Mouse (Mus musculus): ENCODE data around the gene Loxl1. TPM values are rescaled to one million over a fixed set of nuclear protein-coding genes. Genes with fewer than 3 reads are reported as not detected.

The Loxl1 gene
- 121 and 138 TPM in 2 replicates for polyA plus RNA-seq (2015; fragmentation: Nextera tagmentation; extraction: Ambion mirVana)

DNA sequence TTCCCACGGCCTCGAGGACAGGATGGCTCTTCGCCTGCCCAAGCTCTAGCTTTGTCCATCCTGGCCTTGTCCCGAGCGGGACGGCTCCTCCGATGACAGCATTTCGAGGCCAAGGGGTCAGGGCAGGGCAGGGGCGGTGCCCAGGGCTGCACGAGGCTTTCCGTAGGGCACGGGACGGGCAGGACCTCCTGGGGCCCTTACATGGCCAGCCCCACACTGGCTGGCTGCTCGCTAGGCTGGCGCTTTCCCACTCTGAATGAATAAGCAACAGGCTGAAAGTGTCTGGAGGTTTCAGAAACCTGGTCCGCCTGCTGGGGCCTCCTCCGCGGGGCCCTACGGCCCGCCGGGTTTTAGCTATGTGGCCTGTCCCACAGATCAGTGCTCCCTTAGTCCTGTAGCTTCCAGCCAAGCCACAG is at the start of gene Loxl1:
Loxl1 (minus strand) TSS at position 243 of the 416 bp plus-strand sequence.

DNA sequence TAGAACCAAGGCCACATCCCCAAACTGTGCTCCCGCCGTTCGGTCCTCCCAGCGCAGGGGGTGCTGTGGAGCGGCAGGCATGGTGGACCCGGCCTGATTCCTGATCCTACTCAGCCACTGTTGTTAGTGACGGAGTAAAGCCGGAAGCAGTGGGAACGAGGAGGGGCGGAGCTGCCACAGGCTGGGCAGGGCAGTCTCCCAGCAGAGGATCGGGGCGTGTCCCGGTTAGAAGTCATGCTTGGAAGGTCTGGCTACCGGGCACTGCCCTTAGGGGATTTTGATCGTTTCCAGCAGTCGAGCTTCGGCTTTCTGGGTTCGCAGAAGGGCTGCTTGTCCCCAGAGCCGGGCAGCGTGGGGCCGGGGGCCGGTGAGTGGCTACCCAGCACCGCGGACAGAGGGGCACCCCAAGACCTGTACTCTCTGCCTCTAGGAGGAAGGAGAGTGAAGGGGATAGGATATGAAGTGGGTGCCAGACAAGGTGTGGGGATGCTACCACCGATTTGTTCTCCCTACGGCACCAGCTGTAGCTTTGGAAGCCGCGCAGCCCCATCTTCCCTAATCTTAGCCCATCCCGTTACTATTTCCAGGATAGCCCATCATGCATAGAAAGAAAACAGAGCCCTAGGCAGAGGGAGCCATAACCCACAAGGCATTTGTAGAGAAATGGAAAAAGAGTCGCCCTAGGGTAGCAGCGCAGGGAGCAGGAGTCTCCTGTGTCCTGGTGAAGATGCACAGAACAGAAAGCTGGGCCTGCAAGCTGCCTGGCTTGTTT is 59.8 kb downstream of the Loxl1 start, which contains the start of gene Stoml1:
Stoml1 (plus strand) TSS at position 132 of the 772 bp plus-strand sequence.

DNA sequence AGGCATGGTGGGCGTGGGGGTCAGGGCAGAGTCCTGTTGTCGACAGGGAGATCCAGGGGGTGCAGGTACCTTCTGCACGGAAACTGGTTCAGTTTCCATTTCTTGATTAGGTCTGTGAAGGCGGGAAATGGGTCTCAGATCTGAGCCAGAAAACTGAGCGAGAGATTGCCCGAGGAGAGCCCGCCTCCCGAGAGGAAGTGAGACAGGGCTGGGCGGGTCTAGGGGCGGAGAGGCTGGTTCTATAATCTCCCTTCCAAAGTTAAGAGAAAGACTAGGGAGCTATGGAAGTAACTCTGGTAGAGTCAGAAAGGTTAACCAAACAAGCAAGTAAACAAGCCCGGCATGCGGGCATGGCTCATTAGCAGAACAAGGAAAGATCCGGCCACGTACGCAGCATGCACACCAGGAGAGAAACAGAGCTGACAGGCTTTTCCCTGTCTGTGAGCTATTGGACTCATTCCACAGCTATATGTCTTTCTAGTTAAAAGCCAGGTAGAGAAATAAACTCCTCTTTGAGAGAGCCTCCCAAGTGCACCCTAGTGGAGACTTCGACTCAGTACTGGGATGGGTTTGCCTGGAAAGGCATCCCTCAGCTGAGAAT is 63.3 kb downstream of the Loxl1 start, which contains the start of gene Pml:
Pml (minus strand) TSS at position 195 of the 601 bp plus-strand sequence.

Other genes starting within 250 kb of the Loxl1 start
- gene Stra6, start 249.4 kb downstream of the Loxl1 start, polyA plus RNA-seq (2015; fragmentation: Nextera tagmentation; extraction: Ambion mirVana), result 0.07 and 0.12 TPM in 2 replicates
- not detected in 2 replicates for gene Ccdc33, start 194.4 kb downstream of the Loxl1 start, polyA plus RNA-seq (2015; fragmentation: Nextera tagmentation; extraction: Ambion mirVana)
- 85.1 and 85.6 TPM in 2 replicates for gene Islr, start 108.9 kb downstream of the Loxl1 start, polyA plus RNA-seq (2015; fragmentation: Nextera tagmentation; extraction: Ambion mirVana)
- gene Islr2, start 108.9 kb downstream of the Loxl1 start, polyA plus RNA-seq (2015; fragmentation: Nextera tagmentation; extraction: Ambion mirVana), result 0.11 and 0.18 TPM in 2 replicates
- gene Pml, start 63.4 kb downstream of the Loxl1 start, polyA plus RNA-seq (2015; fragmentation: Nextera tagmentation; extraction: Ambion mirVana), result 10.4 and 10.8 TPM in 2 replicates
- gene Stoml1, start 60.0 kb downstream of the Loxl1 start, polyA plus RNA-seq (2015; fragmentation: Nextera tagmentation; extraction: Ambion mirVana), result 33.5 and 34.3 TPM in 2 replicates
- gene Tbc1d21, start 57.3 kb upstream of the Loxl1 start, polyA plus RNA-seq (2015; fragmentation: Nextera tagmentation; extraction: Ambion mirVana), result not detected in 2 replicates
- gene Insyn1, start 175.4 kb upstream of the Loxl1 start, polyA plus RNA-seq (2015; fragmentation: Nextera tagmentation; extraction: Ambion mirVana), result 0.45 and 0.60 TPM in 2 replicates
- 11.7 and 12.3 TPM in 2 replicates for gene Cd276, start 242.3 kb upstream of the Loxl1 start, polyA plus RNA-seq (2015; fragmentation: Nextera tagmentation; extraction: Ambion mirVana)